Mouse (Mus musculus): ENCODE results near the gene 4930447C04Rik.
A peak's percentile ranks its signal among the peaks of the same experiment; 100 is the strongest.

The 4930447C04Rik gene

DNA sequence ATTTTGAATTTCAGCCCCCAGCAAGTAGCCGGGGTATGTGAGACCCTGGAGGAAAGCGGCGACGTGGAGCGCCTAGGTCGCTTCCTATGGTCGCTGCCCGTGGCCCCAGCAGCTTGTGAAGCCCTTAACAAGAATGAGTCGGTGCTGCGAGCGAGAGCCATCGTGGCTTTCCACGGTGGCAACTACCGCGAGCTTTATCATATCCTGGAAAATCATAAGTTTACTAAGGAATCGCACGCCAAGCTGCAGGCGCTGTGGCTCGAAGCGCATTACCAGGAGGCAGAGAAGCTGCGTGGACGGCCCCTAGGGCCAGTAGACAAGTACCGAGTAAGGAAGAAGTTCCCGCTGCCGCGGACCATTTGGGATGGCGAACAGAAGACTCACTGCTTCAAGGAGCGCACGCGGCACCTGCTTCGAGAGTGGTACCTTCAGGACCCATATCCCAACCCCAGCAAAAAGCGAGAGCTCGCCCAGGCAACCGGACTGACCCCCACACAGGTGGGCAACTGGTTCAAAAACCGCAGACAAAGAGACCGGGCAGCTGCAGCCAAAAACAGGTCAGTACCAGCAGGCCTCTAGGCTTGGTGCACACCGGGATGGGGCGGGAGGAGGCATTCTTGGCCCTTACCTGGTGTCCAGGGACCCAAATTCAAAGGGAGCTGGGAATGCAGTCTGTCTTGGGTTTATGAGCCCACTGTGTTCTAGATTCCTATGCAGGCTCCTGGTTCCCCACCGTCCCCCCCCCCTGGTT, at the start of gene 4930447C04Rik:
Gene 4930447C04Rik, minus strand, starts transcription at position 704 of the 751 bp plus-strand sequence.
- no peak for DNase-seq

DNA sequence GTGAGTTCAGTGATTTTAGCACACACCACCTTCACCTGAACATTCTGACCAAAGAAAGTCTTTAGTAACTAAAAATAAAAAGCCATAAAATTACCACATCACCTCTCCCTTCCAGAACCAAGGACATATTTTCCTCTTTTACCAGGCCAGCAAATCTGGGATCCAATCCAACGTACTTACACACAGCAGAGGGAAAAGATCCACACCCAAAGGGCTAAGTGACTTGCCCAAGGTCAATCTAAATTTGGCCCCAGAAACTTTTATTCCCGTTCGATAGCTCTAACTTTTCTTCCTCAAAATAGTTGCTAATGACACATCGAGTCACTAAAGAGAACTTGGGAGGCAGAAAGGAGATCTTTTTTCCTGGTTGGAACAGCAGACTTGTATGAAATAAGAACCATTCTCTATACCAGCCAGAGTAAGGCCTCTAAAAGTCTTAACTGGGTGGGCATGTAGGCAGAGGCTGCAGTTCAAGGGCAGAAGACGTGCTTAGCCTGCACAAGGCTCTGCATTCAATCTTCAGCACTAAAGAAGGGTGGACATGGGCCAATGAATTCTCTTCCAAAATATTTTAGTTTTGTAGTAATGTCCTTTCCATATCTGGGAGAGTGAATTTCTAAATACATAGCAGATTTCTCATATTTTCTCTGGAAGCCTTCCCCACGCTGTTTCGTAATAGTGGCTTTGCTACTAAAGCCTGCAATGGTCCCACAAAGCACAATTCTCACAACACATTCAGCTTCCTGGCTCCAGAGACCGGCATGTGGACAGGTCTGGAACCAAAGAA, 42.7 kb upstream of the 4930447C04Rik start:
- peak; percentile 22 to 32 for DNase-seq

DNA sequence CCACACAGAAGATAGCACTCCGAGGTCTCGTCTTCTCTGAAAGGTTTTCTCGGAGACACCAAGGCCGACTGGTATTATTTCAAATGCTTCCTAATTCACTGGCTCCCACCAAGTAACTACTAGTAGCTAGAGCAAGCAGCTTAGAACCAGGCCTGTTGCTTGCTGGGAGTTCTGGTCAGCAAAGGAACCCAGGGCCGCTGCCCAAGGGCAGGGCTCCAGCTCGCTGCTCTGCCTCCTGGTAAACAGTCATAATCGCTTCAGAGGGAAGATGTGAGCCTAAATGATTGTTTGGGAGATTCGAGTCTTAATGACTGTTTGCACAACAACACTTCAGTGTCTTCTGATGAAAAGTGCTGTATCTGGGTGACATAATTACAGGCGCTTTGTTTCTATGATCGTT, 42.0 kb upstream of the 4930447C04Rik start:
- DNase-seq: peak; percentile 12 to 63

DNA sequence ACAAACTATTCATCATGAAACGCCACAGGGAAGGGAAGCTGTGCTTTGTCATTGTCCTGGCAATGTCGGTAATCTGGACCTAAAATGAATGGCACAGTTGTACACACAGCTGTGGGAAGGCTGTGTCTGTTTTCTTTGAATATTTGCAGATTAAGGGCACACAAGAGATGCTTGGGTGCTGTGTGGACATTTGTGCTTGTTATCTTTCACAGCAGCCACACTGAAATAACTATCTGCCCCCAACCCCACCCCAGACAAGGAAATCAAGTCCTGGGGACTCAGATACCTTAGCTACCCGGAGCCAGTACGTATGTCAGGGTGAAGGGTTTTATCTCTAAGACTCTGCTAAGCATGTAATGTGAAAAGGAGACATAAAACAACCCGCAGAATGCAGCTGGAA, 38.7 kb upstream of the 4930447C04Rik start:
- no peak for DNase-seq

DNA sequence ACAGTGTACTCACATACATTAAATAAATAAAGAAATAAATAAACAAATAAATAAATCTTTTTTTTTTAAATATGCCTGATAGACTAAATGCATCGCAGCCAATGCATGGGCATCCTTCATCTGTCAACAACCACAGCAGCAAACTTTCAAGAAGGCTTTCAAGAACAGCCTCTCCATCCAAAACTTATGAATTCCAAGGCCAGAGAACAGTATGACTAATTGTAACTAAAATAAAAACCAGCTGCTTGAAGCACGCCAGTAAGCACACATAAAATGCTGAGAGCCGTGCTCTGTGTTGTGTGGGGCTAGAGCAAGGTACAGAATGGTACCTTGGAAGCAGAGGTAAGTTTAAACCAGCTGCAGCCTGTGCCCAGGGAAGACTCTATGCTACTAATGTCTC, 37.3 kb upstream of the 4930447C04Rik start:
- DNase-seq: no peak

DNA sequence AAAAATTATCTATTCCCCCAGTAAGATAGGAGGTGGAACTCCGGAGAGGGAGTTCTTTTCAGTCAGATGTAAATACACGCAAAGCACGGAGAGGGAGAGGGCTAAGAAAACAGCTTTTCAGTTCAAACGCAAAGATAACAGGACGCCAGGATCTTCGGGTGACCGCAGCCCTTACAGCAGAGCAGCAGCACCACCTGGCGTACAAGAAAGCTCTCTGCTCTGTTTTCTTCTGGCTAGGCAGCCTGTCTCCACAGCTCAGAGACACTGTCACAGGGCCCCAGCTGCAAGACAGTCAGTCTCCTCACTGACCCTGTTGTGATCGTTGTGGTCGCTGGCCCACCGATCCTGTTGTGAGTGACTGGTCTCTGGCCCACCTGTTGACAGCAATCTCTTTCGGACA, 36.1 kb upstream of the 4930447C04Rik start:
- peak; percentile 70 to 79 for DNase-seq

DNA sequence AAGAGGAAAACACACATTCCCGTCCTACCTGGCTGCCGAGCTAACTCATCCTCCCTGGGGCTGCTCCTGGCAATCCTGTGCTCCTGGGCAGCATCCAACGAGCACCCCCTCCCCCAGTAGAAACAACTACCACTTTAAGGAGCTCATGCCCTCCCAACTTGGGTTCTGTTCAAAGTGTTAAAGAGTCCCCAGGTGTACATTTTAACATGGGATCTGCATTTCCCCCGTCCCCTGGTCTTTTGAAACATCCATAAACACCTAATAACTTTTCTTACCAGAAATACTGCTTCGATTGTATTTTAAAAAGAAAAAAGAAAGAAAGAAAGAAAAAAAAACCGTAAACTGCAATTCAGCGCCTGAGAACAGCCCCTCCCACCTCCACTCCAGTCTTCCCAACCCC, 35.6 kb upstream of the 4930447C04Rik start:
- DNase-seq: no peak

DNA sequence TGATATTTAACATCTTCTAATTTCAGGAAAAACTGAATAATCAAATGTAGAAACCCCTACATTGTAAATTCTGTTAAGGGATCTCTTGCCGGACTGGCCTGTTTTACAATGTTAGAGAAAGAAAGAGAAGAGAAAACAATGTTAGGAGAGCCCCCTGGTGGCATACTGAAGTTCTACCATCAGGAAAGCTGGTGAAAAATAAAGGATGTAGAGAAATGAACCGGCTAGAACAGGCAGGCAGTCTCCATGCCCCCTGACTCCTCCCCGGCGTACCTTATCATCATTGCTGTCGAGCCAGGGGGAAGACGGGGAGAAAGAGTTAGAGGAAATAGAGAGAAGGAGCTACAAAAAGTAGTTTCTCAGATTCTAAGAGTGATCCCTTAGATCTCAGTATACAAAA, 32.6 kb upstream of the 4930447C04Rik start:
- peak in 1 of 2 experiments; percentile 48 for DNase-seq

DNA sequence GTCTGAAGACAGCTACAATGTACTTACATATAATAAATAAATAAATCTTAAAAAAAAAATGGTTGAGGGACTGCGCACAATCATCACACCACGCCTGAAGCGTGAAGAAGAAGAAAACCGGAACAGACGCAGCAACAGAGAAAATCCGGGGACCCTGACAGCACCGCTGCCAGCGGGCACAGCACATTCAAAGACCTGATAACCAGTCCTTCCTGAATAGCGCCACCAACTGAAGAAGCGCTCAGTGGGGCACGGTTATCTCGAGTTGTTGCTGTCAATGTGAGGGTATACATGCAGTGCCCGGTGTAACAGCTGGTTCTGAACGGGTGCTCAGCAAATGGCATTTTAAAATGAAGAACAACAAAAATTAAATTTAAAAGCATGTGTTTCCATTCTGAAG, 30.0 kb upstream of the 4930447C04Rik start:
- no peak for DNase-seq

DNA sequence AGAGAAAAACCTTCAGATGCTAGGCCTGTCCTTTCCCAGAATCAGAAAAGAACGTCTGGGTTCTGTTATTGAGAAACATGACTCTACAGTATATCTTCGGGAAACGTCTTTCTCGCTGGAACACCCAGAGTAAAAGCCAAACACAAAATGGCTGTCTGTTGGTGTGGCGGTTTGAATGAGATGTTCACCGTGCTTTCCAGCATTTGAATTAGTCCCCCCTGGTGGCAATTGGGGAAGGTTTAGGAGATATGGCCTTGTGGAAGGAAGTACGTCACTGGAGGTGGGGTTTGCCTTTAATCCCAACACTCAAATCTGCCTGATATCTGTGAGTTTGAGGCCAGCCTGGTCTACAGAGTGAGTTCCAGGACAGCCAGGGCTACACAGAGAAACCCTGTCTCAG, 27.0 kb upstream of the 4930447C04Rik start:
- no peak for DNase-seq

DNA sequence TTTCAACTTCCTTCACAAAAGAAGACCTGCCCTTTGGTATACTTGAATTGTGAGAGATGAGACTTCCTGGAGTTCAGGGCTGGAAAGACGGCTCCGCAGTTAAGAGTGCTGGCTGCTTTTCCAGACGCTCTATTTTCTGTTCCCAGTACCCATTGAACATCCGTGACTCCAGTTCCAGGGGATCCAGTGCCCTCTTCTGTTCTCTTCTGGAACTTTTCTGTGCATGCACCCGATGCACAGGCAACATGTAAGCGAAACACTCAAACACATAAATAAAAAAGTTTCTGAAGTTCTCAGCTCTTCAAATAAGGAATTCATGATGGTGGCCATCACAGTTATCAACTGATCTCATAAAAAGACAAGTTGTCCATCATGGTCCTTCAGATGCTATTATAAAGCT, 22.2 kb upstream of the 4930447C04Rik start:
- DNase-seq: no peak

DNA sequence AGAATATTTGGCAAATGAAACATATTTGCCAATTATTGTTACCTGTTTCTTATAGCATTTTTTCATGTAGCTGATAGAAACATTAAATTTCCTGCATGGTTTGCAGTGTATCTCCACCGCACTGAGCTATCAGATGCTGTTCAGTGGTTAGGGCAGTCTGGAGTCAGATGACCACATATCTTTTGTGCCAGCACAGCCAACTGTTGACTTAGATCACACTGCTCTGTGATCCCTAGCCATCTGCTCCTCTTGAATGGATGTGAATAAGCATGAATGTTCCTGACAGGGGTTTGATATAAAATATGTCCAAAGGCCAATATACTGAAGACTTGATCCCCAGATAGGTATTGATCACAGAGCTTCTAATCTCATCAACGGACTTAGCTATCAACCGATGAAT, 17.9 kb upstream of the 4930447C04Rik start:
- DNase-seq: no peak

DNA sequence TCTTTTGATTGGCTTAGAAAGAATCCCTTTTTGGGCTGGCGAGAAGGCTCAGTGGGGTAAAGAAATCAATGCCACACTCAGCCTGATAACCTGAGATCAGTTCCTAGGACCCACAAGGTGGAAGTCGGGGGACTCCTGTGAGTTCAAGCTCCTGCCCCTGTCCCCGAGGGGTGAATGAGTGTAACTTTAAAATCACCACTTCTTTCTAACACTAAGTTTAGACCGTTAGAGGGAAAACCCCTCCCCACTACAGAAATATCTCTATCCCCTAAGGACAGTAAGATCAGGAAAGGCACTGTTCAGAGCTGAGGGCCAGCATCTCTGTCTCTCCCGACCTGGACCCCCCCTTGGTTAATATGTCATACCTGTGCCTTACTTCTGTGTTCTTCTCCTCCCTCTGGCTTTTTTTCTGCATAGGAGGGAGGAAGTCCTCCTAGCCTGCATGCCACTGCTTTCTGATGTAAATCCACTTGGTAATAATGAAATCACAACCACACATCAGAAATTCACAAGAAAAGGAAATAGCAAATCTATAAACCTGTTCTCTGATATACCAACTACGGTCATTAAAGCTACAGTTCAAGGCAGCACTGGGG, 17.4 kb upstream of the 4930447C04Rik start:
- no peak for DNase-seq

DNA sequence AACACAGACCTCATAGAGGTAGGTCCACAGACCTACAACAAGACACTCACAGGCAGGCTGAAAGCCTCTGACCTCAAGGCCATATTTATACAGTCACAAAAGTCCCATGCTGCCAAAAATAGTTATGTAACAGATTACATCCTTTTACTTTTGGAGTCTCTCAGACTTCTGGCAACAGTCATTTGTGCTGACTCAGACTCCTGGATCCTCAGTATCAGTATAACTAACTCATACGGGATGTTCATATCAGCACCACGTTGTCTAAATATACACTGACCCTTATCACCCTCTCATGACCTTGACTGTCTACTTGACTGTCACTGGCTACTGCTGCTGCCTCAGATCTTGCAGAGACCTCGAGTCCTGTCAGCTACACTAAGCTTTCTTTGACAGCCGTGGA, 14.3 kb upstream of the 4930447C04Rik start:
- no peak for DNase-seq

DNA sequence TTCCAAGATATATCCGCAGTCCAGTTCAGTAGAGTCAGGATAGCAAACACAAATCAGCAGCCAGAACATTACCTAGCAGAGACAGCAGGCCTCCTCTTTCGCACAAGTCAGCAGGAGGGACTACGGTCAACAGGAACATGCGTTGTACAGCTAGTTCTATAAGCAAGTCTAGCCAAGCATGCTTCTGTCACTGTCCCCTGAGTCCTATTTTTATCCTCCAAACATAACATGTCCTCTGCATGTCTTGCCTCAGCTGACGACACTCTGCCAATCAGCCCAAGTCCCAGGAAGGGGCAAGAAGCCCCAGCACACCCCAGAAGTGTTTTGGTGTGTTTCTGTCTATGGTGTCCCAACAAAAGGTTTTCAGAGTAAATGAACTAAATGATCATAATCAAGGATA, 13.3 kb upstream of the 4930447C04Rik start:
- DNase-seq: no peak

DNA sequence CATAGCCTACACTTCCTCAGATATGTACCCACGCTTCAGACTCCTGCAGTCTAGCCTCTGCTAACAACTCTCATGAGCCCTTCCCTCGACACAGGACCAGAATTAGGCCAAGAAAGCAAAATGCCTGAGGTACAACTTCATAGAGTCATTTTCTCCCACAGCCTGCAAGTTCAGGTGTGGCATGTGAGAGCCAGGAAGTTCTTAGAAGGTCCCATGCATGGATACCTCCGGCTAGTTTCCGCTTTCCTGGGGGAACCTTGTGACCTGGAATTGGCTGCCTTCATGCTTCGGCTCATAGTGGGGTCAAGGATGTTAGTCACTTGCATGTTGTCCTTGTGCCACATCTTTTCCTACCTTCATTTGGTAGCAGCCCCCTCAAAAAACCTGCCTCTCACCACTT, 12.5 kb upstream of the 4930447C04Rik start:
- DNase-seq: no peak

DNA sequence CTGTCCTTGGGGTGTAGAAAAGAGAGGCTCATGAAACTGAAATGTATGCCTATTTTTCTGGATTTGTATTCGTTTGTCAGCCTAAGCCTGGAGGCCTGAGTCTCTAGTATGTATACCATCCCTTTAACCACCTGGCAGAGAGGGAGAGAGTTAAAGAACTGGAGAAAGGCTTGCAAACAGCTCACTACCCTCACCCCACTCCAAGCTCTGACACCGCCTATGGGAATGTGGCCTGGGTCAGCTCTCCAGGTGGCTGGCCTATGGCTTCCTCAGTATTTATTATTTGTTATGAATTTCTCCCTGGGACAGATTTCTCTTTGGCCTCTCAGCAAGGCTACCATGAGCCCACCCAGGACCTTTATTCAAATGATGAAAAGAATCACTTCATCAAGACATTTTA, 6.8 kb upstream of the 4930447C04Rik start:
- DNase-seq: no peak

DNA sequence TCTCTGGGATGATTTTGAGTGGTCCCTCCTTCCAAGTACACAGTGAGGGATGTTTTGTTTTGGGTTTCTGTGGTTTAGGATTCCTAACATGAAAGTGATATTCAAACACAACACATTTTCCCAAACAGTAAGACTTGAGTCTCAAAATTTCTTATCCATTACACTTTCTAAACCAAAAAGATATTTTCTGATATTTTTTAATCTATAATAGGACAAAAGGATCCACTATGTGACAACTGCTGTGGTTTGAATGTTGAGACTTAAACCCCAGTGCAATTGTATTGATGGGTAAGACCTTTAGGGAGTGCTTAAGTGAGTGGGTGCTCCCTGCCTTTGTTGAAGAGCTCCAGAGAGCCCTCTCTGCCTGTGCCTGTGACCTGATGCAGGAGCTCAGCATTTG, 6.2 kb upstream of the 4930447C04Rik start:
- no peak for DNase-seq

DNA sequence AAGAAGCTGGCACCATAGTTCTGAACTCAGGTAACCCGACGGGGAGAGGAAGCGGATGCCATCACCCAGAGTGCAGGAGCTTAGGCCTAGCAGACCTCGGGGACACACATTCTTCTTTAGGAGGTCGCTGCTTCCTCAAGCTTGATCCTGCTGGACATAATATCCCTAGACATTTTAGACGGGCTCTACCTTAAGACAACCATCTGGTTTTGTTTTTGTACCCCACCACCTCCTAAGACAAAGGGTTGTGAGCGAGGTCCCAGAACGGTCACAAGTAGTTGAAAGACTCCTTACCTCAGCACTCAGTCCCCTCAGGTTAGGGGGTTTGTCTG, 5.5 kb upstream of the 4930447C04Rik start:
- DNase-seq: no peak

DNA sequence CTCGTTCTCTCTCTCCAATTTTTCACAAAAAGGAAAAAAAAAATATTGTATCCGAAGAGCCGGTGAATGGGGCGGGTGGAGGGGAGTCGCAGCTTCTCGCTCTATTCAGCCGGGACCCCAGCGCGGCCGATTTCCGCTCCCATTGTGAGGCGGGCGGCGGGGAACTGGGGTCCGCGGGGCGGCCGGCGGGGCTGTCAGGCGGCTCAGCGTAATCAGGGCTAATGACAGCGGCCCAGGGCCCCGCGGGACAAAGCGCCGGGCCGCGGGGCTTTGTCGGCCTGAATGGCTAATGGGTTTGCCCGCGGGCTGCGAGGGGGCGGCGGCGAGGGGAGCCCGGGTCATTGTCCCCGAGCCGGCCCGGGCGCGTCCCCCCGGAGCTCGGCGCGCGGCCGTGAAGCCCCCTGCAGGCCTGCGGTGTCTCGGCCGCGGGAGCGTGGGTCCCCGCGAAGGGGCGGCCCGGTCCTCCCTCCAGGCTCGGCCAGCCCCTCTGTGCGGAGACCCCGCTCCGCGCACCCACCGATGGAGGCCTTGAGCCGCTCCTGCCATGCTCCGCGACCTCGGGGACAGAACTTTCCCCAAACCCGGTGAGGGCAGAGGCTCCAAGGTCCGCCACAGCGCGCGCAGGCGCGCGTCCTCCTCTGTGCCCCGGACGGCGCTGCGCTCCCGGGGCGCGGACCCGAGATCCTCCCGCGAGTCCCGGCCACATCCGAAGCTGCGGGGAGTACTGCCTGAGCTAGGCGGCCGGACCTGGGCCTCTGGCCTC, 4.9 kb upstream of the 4930447C04Rik start:
- DNase-seq: no peak

DNA sequence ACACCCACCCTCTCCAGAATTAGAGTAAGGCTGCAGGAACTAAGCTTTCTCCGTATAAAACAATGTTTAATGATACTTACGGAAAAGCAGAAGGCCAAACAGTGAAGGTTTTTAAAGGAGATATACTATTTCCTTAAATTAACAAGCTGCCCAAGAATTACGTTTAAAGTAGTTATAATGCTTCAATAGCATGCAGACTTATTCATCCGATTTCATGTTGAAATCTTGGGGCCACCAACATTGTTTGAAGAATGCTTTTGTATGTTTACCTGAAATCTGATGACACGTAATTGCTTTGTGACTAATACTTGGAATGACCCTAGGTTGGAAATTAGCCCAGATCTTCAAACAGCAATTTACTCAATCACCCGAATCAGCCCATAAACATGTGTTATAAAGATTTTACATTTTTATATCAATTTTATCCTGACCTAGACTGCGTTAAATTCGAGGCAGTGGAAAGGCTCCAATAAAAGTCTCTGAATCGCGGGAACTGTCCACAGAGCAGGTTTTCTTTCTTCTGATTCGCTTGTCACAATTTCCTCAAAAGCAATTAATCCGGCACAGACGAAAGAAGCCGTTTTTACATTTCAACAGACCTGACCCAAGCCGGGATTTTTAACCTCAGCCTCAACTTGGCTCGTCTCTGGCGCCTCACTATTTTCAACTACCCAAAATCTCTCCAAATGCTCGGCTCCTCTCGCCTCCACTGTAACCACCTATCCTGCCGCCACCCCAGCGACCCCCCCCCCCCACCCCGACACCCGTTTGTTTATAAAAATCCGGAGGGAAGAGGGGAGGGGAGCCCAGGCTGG, 4.0 kb upstream of the 4930447C04Rik start:
- DNase-seq: no peak

DNA sequence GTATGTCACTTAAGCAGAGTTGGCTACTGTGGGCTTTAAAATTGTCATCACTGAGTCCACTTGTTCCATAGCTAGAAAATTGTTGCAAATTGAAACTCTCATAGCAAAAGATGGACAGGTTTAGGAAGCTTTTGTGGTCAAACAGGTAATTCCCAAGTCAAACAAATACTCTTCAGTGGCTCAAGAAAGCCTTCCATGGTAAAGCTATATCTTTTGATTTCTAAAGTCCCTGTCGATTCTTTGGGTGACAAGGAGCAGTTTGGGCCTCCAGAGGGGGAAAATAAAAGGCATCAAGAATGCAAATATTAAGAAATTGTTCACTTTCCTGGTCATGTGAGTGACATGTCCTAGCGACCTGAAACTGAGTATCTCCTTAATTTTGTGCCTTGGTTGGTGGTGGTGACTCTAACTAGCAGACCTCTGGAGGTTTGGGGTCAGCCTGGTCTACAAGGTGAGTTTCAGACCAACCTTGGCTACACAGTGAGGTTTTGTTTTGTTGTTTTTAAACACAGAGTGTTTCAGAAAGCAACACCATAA, 3.1 kb upstream of the 4930447C04Rik start:
- DNase-seq: no peak
